Mouse (Mus musculus) heart, embryonic 14.5 days (tissue): ENCODE data around the gene Hyou1. TPM values are rescaled to one million over a fixed set of nuclear protein-coding genes. Genes with fewer than 3 reads are reported as not detected.
"Not testable (repeated sequence)": the region's sequence is repeated elsewhere in the genome, so short reads cannot be mapped to it uniquely, and the experiment has no call there.

Experiments used
- ATAC-seq: fragments of 200-750 bp; cut with Nextera tagmentation; 2 replicates; pipeline ENCODE4 v1.8.0; 2017; ENCODE audit warnings: low read depth, moderate TSS enrichment; ENCODE audit not compliant: insufficient number of reproducible peaks, insufficient read depth, low FRiP score
- H3K27ac ChIP-seq, 2 experiments: fragments of 200-500 bp in 1 of 2; fragments of 300-500 bp in 1 of 2; sonication (generic) in 1 of 2; replicated peaks in 1 of 2; 2 replicates each; pipeline ENCODE4 v1.5.1; 2012 to 2014; ENCODE audit warnings: low read depth in 2 of 2, low read length in 2 of 2, control low read depth in 1 of 2, mild to moderate bottlenecking in 1 of 2, mixed read lengths in 1 of 2; ENCODE audit not compliant: control insufficient read depth in 1 of 2, insufficient read depth in 1 of 2
- H3K27me3 ChIP-seq: fragments of 300-500 bp; sonication (generic); 2 replicates; pipeline ENCODE4 v1.6.1; 2014; ENCODE audit warnings: mild to moderate bottlenecking, low read length, control low read depth; ENCODE audit not compliant: control insufficient read depth, insufficient read depth
- H3K36me3 ChIP-seq: fragments of 300-500 bp; sonication (generic); 2 replicates; pipeline ENCODE4 v1.6.1; 2014; ENCODE audit warnings: mild to moderate bottlenecking, control low read depth, low read length, mixed read lengths; ENCODE audit not compliant: control insufficient read depth, insufficient read depth
- H3K4me1 ChIP-seq, 2 experiments: fragments of 200-500 bp in 1 of 2; fragments of 300-500 bp in 1 of 2; sonication (generic) in 1 of 2; 2 replicates each; pipeline ENCODE4 v1.6.1; 2012 to 2014; ENCODE audit warnings: low read length in 2 of 2, control low read depth in 1 of 2, mixed read lengths in 1 of 2; ENCODE audit not compliant: control insufficient read depth in 2 of 2, insufficient read depth in 2 of 2
- H3K4me2 ChIP-seq: fragments of 300-500 bp; sonication (generic); 2 replicates; pipeline ENCODE4 v1.6.1; 2014; ENCODE audit warnings: mild to moderate bottlenecking, low read length
- H3K4me3 ChIP-seq, 2 experiments: fragments of 200-500 bp in 1 of 2; fragments of 300-500 bp in 1 of 2; sonication (generic) in 1 of 2; 2 replicates each; pipeline ENCODE4 v1.5.1; 2012 to 2014; ENCODE audit warnings: low read length in 2 of 2, mild to moderate bottlenecking in 2 of 2, control low read depth in 1 of 2, low read depth in 1 of 2, moderate library complexity in 1 of 2; ENCODE audit not compliant: control insufficient read depth in 1 of 2, insufficient read depth in 1 of 2
- H3K9ac ChIP-seq: fragments of 300-500 bp; sonication (generic); 2 replicates; pipeline ENCODE4 v1.6.1; 2014; ENCODE audit warnings: mild to moderate bottlenecking, low read length
- H3K9me3 ChIP-seq: fragments of 300-500 bp; sonication (generic); 2 replicates; pipeline ENCODE4 v1.6.1; 2016; ENCODE audit warnings: low read length, control low read depth; ENCODE audit not compliant: control insufficient read depth
- WGBS: fragments of 180-500 bp; shearing (Covaris S2); extraction: QIAGEN DNeasy Blood & Tissue Kit; methylation state at CpG from one replicate; pipeline ENCODE4 v1.1.7; 2014; 5-methylcytosine and 5-hydroxymethylcytosine counted together
- polyA plus RNA-seq: library from polyadenylated mRNA; unstranded; fragments of >200 nt; fragmentation: Nextera tagmentation; extraction: Ambion mirVana; gene quantifications from 2 replicates; pipeline ENCODE4 v1.2.1, GENCODE M21; 2014

Hyou1 gene
- polyA plus RNA-seq, 1 experiment from 2014 or later: 12.7 TPM

DNA sequence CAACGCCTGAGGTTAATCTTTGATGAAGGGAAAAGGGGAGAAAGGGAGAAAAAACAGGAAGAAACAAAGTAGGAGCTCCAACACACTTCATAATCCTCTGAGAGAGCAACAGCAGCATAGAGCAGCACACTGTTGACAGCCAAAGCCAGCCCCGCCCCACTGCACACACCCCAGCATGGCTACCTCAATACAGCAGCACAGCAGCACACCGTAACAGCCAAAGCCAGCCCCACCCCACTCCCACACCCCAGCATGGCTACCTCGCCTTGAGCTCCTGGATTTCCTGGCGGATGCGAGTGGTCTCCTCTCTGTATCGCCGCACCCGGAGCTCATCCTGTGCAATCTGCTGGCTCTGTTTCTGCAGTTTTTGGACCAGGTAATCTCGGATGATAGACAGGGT, 27.0 kb upstream of the Hyou1 start:
- H3K4me3 ChIP-seq: no peak overlapping the region
- no peak for ATAC-seq
- no peak overlapping the region for H3K4me2 ChIP-seq
- no peak overlapping the region for H3K27ac ChIP-seq
- H3K36me3 ChIP-seq: peaks cover 99% of the 10 kb centered on the region
- 89% methylated on average over 10 of the region's 10 CpGs for WGBS
- H3K9me3 ChIP-seq: no peaks in the 10 kb centered on the region
- H3K9ac ChIP-seq: no peak overlapping the region
- no peaks in the 10 kb centered on the region for H3K27me3 ChIP-seq
- no peaks in the 10 kb centered on the region for H3K4me1 ChIP-seq

DNA sequence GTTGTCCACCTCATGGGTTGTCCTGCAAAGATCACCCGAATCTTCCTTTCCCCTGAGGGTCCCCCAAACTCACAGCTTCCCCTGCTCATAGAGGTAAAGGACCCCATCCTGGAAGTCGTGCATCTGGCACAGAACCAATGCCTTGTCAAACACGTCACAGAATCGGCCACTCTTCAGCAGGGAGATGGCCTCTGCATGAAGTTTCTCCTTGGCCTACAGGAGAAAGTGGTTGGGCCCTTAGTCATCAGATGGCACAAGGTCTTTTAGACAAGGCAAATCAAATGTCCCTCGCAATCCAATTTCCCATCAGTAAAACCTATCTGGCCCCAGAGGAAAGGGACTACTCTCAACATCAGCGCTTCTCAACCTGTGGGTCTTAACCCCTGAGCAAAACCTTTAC, 26.1 kb upstream of the Hyou1 start:
- H3K4me2 ChIP-seq: no peak overlapping the region
- no peaks in the 10 kb centered on the region for H3K9me3 ChIP-seq
- H3K36me3 ChIP-seq: peaks cover 99% of the 10 kb centered on the region
- no peak overlapping the region for H3K27ac ChIP-seq
- no peaks in the 10 kb centered on the region for H3K4me1 ChIP-seq
- no peak overlapping the region for H3K4me3 ChIP-seq
- 87% methylated on average over 6 of the region's 6 CpGs for WGBS
- no peak overlapping the region for H3K9ac ChIP-seq
- ATAC-seq: no peak
- H3K27me3 ChIP-seq: no peaks in the 10 kb centered on the region

GRCm38 (mm10) chr9:44357207-44357606, 22.1 kb upstream of the Hyou1 start:
- Histone ChIP-seq H3K36me3 (peaks cover 75% of the 10 kb centered on the region), H3K9me3 (no peaks in the 10 kb centered on the region), H3K4me1 (peaks cover 0 to 6% of the 10 kb centered on the region in 2 experiments; a peak in 2 of 4 replicates), H3K27ac (no peak overlapping the region), H3K4me3 (no peak overlapping the region), H3K9ac (no peak overlapping the region), H3K4me2 (no peak overlapping the region), H3K27me3 (no peaks in the 10 kb centered on the region)
- no peak for ATAC-seq
- 74% methylated on average over 4 of the region's 4 CpGs for WGBS

GRCm38 (mm10) chr9:44361190-44361917, 17.9 kb upstream of the Hyou1 start, which contains the start of gene Vps11:
Vps11 (minus strand) TSS chr9:44361670.
- ATAC-seq: peak; percentile 94
- no peaks in the 10 kb centered on the region for H3K9me3 ChIP-seq
- H3K4me2 ChIP-seq: peak within 1 kb of the TSS; percentile 75
- H3K9ac ChIP-seq: peak within 1 kb of the TSS; percentile 78
- peaks cover 0 to 6% of the 10 kb centered on the region in 2 experiments; a peak in 2 of 4 replicates for H3K4me1 ChIP-seq
- WGBS: under 1% methylated on average over 44 of the region's 44 CpGs
- peak within 1 kb of the TSS; percentile 63 to 77 for H3K4me3 ChIP-seq
- H3K27me3 ChIP-seq: no peaks in the 10 kb centered on the region
- peak within 1 kb of the TSS; percentile 74 to 79 for H3K27ac ChIP-seq
- peaks cover 33% of the 10 kb centered on the region for H3K36me3 ChIP-seq

DNA sequence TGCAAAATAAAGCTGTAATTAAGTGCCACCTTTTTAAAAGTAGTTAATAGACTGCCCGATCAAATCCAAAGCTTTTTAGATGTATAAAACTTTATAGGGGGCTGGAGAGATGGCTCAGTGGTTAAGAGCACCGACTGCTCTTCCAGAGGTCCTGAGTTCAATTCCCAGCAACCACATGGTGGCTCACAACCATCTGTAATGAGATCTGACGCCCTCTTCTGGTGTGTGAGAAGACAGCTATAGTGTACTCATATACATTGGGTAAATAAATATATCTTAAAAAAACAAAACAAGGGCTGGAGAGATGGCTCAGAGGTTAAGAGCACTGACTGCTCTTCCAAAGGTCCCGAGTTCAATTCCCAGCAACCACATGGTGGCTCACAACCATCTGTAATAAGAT, 17.4 kb upstream of the Hyou1 start:
- Histone ChIP-seq H3K9ac (peak overlapping the region; percentile 78), H3K27ac (peak overlapping the region; percentile 74 to 79; a peak in 3 of 4 replicates), H3K4me3 (peak overlapping the region; percentile 63 to 77), H3K4me2 (peak overlapping the region; percentile 75), H3K36me3 (peaks cover 27% of the 10 kb centered on the region)
- 37% methylated on average over 4 of the region's 4 CpGs for WGBS
- H3K4me1 ChIP-seq, ATAC-seq, H3K9me3 ChIP-seq, H3K27me3 ChIP-seq: not testable (repeated sequence)

DNA sequence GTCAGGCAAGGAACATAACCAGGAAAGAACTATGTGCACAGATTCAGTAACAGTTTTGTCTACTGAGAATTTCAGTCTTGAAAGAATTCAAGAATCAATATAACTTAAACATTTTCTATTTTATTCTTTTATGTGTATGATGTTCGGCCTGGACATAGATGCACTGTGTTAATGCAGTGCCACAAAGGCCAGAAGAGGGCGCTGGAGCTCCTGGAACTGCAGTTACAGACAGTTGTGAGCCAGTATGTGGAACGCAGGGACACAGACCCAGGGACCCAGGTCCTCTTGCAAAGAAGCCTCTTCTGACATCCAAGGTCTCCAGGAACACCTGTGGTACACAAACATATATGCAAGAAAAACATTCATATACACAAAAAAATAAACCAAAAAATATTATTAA, 14.8 kb upstream of the Hyou1 start:
- H3K9ac ChIP-seq: no peak overlapping the region
- no peak overlapping the region for H3K4me2 ChIP-seq
- peaks cover 0 to 6% of the 10 kb centered on the region in 2 experiments; a peak in 2 of 4 replicates for H3K4me1 ChIP-seq
- no peaks in the 10 kb centered on the region for H3K27me3 ChIP-seq
- H3K4me3 ChIP-seq: no peak overlapping the region
- peaks cover 4% of the 10 kb centered on the region for H3K36me3 ChIP-seq
- no peak overlapping the region for H3K27ac ChIP-seq
- H3K9me3 ChIP-seq: no peaks in the 10 kb centered on the region
- 58% methylated on average over 3 of the region's 3 CpGs for WGBS
- ATAC-seq: no peak

GRCm38 (mm10) chr9:44373386-44373785, 5.9 kb upstream of the Hyou1 start:
- Histone ChIP-seq H3K4me1 (peaks cover 1 to 4% of the 10 kb centered on the region in 2 experiments; a peak in 3 of 4 replicates), H3K27me3 (no peaks in the 10 kb centered on the region), H3K36me3 (no peaks in the 10 kb centered on the region), H3K27ac (no peak overlapping the region), H3K4me3 (no peak overlapping the region), H3K9ac (no peak overlapping the region), H3K9me3 (no peaks in the 10 kb centered on the region), H3K4me2 (no peak overlapping the region)
- ATAC-seq: no peak

DNA sequence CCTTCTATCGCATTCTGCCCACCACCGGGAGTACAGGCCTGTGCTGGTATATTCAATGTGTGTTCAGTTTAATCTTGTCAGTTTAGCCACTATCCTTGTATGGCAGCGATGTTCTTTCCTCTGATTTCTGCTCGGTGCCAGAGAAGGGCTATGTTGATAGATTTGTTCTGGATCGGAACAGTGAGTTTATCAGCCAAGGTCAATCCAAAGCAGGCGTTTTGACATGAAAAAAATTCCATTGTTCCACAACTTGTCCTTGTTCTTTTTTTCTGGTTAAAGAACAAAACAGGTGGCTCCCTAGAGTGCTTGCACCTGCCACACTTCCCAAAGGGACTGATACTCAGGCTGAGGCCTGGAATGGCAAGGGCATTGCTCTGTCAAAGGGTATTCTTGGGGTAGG, 3.1 kb upstream of the Hyou1 start:
- Histone ChIP-seq H3K36me3 (peaks cover 5% of the 10 kb centered on the region), H3K27me3 (no peaks in the 10 kb centered on the region), H3K4me3 (no peak overlapping the region), H3K27ac (no peak overlapping the region), H3K9me3 (no peaks in the 10 kb centered on the region), H3K4me1 (peaks cover 10 to 20% of the 10 kb centered on the region in 2 experiments; a peak in 3 of 4 replicates), H3K4me2 (no peak overlapping the region), H3K9ac (no peak overlapping the region)
- 77% methylated on average over 6 of the region's 6 CpGs for WGBS
- ATAC-seq: no peak
